Mouse (Mus musculus): ENCODE measurements at regions not wholly inside any gene's neighbourhood (a gene's known extent, or its start where the extent isn't known, plus 50 kb on each side); places are given as distances from the start of the nearest gene placed in this dataset.

- DNase-seq (ENCODE audit: low spot score in 2 of 2), result no peak
Measured at GRCm38 (mm10) chr6:94772391-94772790, 72.4 kb upstream of the Lrig1 start.

- no peak for DNase-seq (ENCODE audit: low spot score in 2 of 2)
Measured at GRCm38 (mm10) chr6:94768230-94768629, 68.3 kb upstream of the Lrig1 start.

- no peak for DNase-seq (ENCODE audit: low spot score in 2 of 2)
Measured at GRCm38 (mm10) chr6:94765724-94766123, 65.8 kb upstream of the Lrig1 start.

- no peak for DNase-seq (ENCODE audit: low spot score in 2 of 2)
Measured at GRCm38 (mm10) chr6:94761341-94761740, 61.4 kb upstream of the Lrig1 start.

GRCm38 (mm10) chr6:94760629-94761111 is 60.7 kb upstream of the Lrig1 start:
- DNase-seq (ENCODE audit: low spot score in 2 of 2), result peak in 1 of 2 experiments; percentile 12

- no peak for DNase-seq (ENCODE audit: low spot score in 2 of 2)
Measured at GRCm38 (mm10) chr6:94759649-94760048, 59.7 kb upstream of the Lrig1 start.

- no peak for DNase-seq (ENCODE audit: low spot score in 2 of 2)
Measured at GRCm38 (mm10) chr6:94756006-94756405, 56.0 kb upstream of the Lrig1 start.

- DNase-seq (ENCODE audit: low spot score in 2 of 2), result no peak
Measured at GRCm38 (mm10) chr6:94755297-94755831, 55.4 kb upstream of the Lrig1 start.

- no peak for DNase-seq (ENCODE audit: low spot score in 2 of 2)
Measured at GRCm38 (mm10) chr6:94754522-94754921, 54.6 kb upstream of the Lrig1 start.

- DNase-seq (ENCODE audit: low spot score in 2 of 2), result no peak
Measured at GRCm38 (mm10) chr6:94751101-94751440, 51.1 kb upstream of the Lrig1 start.

- DNase-seq (ENCODE audit: low spot score in 2 of 2), result no peak
Measured at GRCm38 (mm10) chr6:94750228-94751100, 50.5 kb upstream of the Lrig1 start.

Measured in frontal cortex, postnatal 10 days (tissue).